Mouse (Mus musculus): ENCODE measurements at regions not wholly inside any gene's neighbourhood (a gene's known extent, or its start where the extent isn't known, plus 50 kb on each side); places are given as distances from the start of the nearest gene placed in this dataset.

GRCm38 (mm10) chr12:79957211-79957610 lies 155.6 kb downstream of the Zfp36l1 start:
- TF ChIP-seq CTCF (IDR thresholded peaks at IDR 0.05; ENCODE audit: extremely low read depth, insufficient read length, insufficient replicate concordance, low read depth, low read length) (no peak), POLR2A (IDR thresholded peaks at IDR 0.05; ENCODE audit: low read depth, low read length) (no peak)

All from small intestine, adult 2 months (tissue).